In genomic region chr6:51173620-51174442, GRCm38 (mm10) we compare ENCODE assay signal across 8 mouse cellular contexts.
A peak's percentile ranks its signal among the peaks of the same experiment; 100 is the strongest.
DNase-seq lines count a peak whose midpoint lies in the region; ATAC-seq lines count a peak whose summit lies in the region.

No protein-coding gene starts in this region.

- peaks cover 55% of the 10 kb centered on the region for H3K27me3 ChIP-seq in lung, embryonic 15.5 days
- peaks cover 18% of the 10 kb centered on the region for H3K27me3 ChIP-seq in heart, embryonic 12.5 days (replicated peaks)
- H3K27me3 ChIP-seq in limb, embryonic 15.5 days: peaks cover 13% of the 10 kb centered on the region; the same call in 1 of the 2 replicates
- H3K27me3 ChIP-seq in stomach, embryonic 14.5 days (ENCODE audit: control insufficient read depth, insufficient read depth, low read length): peaks cover 3% of the 10 kb centered on the region; the same call in 1 of the 2 replicates

- H3K9ac ChIP-seq in lung, embryonic 15.5 days: peak overlapping the region; percentile 23; the same call in 1 of the 2 replicates
- H3K9ac ChIP-seq in heart, embryonic 12.5 days: peak overlapping the region; percentile 64
- H3K9ac ChIP-seq in limb, embryonic 15.5 days: no peak overlapping the region
- no peak overlapping the region; the same call in 1 of the 2 replicates for H3K9ac ChIP-seq in stomach, embryonic 14.5 days (replicated peaks; ENCODE audit: low read depth, low read length)

- no peak for DNase-seq in lung, postnatal 14 days
- no peak for DNase-seq in spleen, adult 18-20 months
- no peak for DNase-seq in cerebellum, postnatal 25 days

- 4% methylated on average over 28 of the region's 28 CpGs for WGBS in lung, embryonic 15.5 days
- 2% methylated on average over 28 of the region's 28 CpGs for WGBS in heart, embryonic 12.5 days
- 7% methylated on average over 28 of the region's 28 CpGs for WGBS in limb, embryonic 15.5 days
- WGBS in stomach, embryonic 14.5 days: 5% methylated on average over 28 of the region's 28 CpGs

- H3K36me3 ChIP-seq in lung, embryonic 15.5 days: no peaks in the 10 kb centered on the region
- H3K36me3 ChIP-seq in heart, embryonic 12.5 days: no peaks in the 10 kb centered on the region
- no peaks in the 10 kb centered on the region for H3K36me3 ChIP-seq in limb, embryonic 15.5 days
- H3K36me3 ChIP-seq in stomach, embryonic 14.5 days (ENCODE audit: control insufficient read depth, insufficient read depth, low read length): no peaks in the 10 kb centered on the region

- no peaks in the 10 kb centered on the region for H3K9me3 ChIP-seq in lung, embryonic 15.5 days
- no peaks in the 10 kb centered on the region for H3K9me3 ChIP-seq in heart, embryonic 12.5 days (replicated peaks)
- no peaks in the 10 kb centered on the region for H3K9me3 ChIP-seq in limb, embryonic 15.5 days
- H3K9me3 ChIP-seq in stomach, embryonic 14.5 days (ENCODE audit: control insufficient read depth, low read depth, low read length): no peaks in the 10 kb centered on the region

- ATAC-seq in lung, embryonic 15.5 days (ENCODE audit: borderline replicate concordance, extremely low read depth, low FRiP score, low TSS enrichment): no peak
- ATAC-seq in heart, embryonic 12.5 days (ENCODE audit: insufficient number of reproducible peaks, low FRiP score): no peak
- ATAC-seq in limb, embryonic 15.5 days (ENCODE audit: insufficient number of reproducible peaks, low FRiP score, low TSS enrichment, low read depth): no peak
- no peak for ATAC-seq in stomach, embryonic 14.5 days (ENCODE audit: insufficient number of reproducible peaks, insufficient read depth, low FRiP score, low read depth)
- no peak for ATAC-seq in megakaryocyte progenitor cell, adult 5-6 weeks (replicated peaks; ENCODE audit: poor library complexity)

- H3K4me1 ChIP-seq in lung, embryonic 15.5 days: peaks cover 32% of the 10 kb centered on the region
- H3K4me1 ChIP-seq in heart, embryonic 12.5 days (replicated peaks): peaks cover 27% of the 10 kb centered on the region
- H3K4me1 ChIP-seq in limb, embryonic 15.5 days: peaks cover 36% of the 10 kb centered on the region
- peaks cover 24% of the 10 kb centered on the region; the same call in 1 of the 2 replicates for H3K4me1 ChIP-seq in stomach, embryonic 14.5 days (ENCODE audit: control insufficient read depth, insufficient read depth, low read length)

- peak overlapping the region; percentile 81 for H3K27ac ChIP-seq in lung, embryonic 15.5 days
- peak overlapping the region; percentile 67; the same call in 1 of the 2 replicates for H3K27ac ChIP-seq in heart, embryonic 12.5 days (ENCODE audit: poor library complexity, severe bottlenecking)
- peak overlapping the region; percentile 93 for H3K27ac ChIP-seq in limb, embryonic 15.5 days
- peak overlapping the region; percentile 84 for H3K27ac ChIP-seq in stomach, embryonic 14.5 days (ENCODE audit: low read length)

- H3K4me2 ChIP-seq in lung, embryonic 15.5 days: peak overlapping the region; percentile 71
- peak overlapping the region; percentile 90 for H3K4me2 ChIP-seq in heart, embryonic 12.5 days
- H3K4me2 ChIP-seq in limb, embryonic 15.5 days: peak overlapping the region; percentile 47
- peak overlapping the region; percentile 73 for H3K4me2 ChIP-seq in stomach, embryonic 14.5 days (replicated peaks; ENCODE audit: low read depth, low read length)

- peak overlapping the region; percentile 38 for H3K4me3 ChIP-seq in lung, embryonic 15.5 days
- peak overlapping the region; percentile 50 for H3K4me3 ChIP-seq in heart, embryonic 12.5 days
- H3K4me3 ChIP-seq in limb, embryonic 15.5 days: peak overlapping the region; percentile 38
- peak overlapping the region; percentile 30 for H3K4me3 ChIP-seq in stomach, embryonic 14.5 days (ENCODE audit: low read depth, low read length)

Comparison
In these comparisons a context has a peak if more than half of its experiments do, and no peak if none do; other contexts are left out.
1. H3K9ac ChIP-seq: peak in lung, embryonic 15.5 days (single experiment) and heart, embryonic 12.5 days (single experiment); none in limb, embryonic 15.5 days (single experiment) and stomach, embryonic 14.5 days (single experiment).
2. Peak in every context shown above with its lines, with median percentiles within 50 percentile points of each other: H3K27ac ChIP-seq, H3K4me2 ChIP-seq and H3K4me3 ChIP-seq.